Mouse (Mus musculus): Measurements from ENCODE around the gene Ccs.
"Not testable (repeated sequence)": the region's sequence is repeated elsewhere in the genome, so short reads cannot be mapped to it uniquely, and the experiment has no call there.

Gene Ccs

GRCm38 (mm10) chr19:4839149-4839548 is at the start of gene Ccs, which contains the start of gene Ccdc87:
Ccs (minus strand) TSS chr19:4839332.
Ccdc87 (plus strand) TSS chr19:4839366.
- peak; percentile 98 for DNase-seq

- DNase-seq, result no peak
These were observed 44.8 kb upstream of the Ccs start for GRCm38 (mm10) chr19:4883961-4884360.

- no peak for DNase-seq
These were observed 40.2 kb upstream of the Ccs start for GRCm38 (mm10) chr19:4879324-4879703.

- peak; percentile 96 for DNase-seq
These were observed 39.5 kb upstream of the Ccs start, which contains the start of gene Zdhhc24 for GRCm38 (mm10) chr19:4878405-4879323. Zdhhc24 (plus strand) TSS chr19:4878668.

- DNase-seq, result peak; percentile 71
These were observed 38.7 kb upstream of the Ccs start, which contains the start of gene Actn3 for GRCm38 (mm10) chr19:4877785-4878184. Actn3 (minus strand) TSS chr19:4877909.

GRCm38 (mm10) chr19:4876755-4877154 is 37.6 kb upstream of the Ccs start:
- DNase-seq, result no peak

- no peak for DNase-seq
These were observed 37.1 kb upstream of the Ccs start for GRCm38 (mm10) chr19:4876241-4876640.

- DNase-seq, result not testable (repeated sequence)
These were observed 35.5 kb upstream of the Ccs start for GRCm38 (mm10) chr19:4874613-4875012.

- peak; percentile 76 for DNase-seq
These were observed 26.0 kb upstream of the Ccs start for GRCm38 (mm10) chr19:4865147-4865546.

- no peak for DNase-seq
These were observed 23.9 kb upstream of the Ccs start for GRCm38 (mm10) chr19:4863048-4863447.

GRCm38 (mm10) chr19:4859081-4859480 is 19.9 kb upstream of the Ccs start:
- DNase-seq, result no peak

GRCm38 (mm10) chr19:4855951-4856350 is 16.8 kb upstream of the Ccs start:
- DNase-seq, result no peak

GRCm38 (mm10) chr19:4855470-4855820 is 16.3 kb upstream of the Ccs start:
- DNase-seq, result no peak

GRCm38 (mm10) chr19:4854552-4855469 is 15.7 kb upstream of the Ccs start, which contains the start of gene Ctsf:
Ctsf (plus strand) TSS chr19:4855130.
- DNase-seq, result peak; percentile 91

- no peak for DNase-seq
These were observed 11.1 kb upstream of the Ccs start for GRCm38 (mm10) chr19:4850281-4850680.

- no peak for DNase-seq
These were observed 10.7 kb upstream of the Ccs start for GRCm38 (mm10) chr19:4849800-4850199.

- DNase-seq, result peak; percentile 54
These were observed 8.4 kb upstream of the Ccs start for GRCm38 (mm10) chr19:4847490-4847889.

- DNase-seq, result no peak
These were observed 6.7 kb upstream of the Ccs start for GRCm38 (mm10) chr19:4845846-4846245.

- DNase-seq, result no peak
These were observed 3.5 kb upstream of the Ccs start for GRCm38 (mm10) chr19:4842611-4843010.

- DNase-seq, result no peak
These were observed 1.7 kb upstream of the Ccs start for GRCm38 (mm10) chr19:4840848-4841247.

- DNase-seq, result no peak
These were observed 499 bp downstream of the Ccs start for GRCm38 (mm10) chr19:4838526-4839140.

- DNase-seq, result no peak
These were observed 2.1 kb downstream of the Ccs start for GRCm38 (mm10) chr19:4837049-4837448.

GRCm38 (mm10) chr19:4836096-4836495 is 3.0 kb downstream of the Ccs start:
- DNase-seq, result peak; percentile 24

Data from kidney, postnatal 10 days (tissue).